Mouse (Mus musculus): Measurements from ENCODE around the gene Myh7.
"Not testable (repeated sequence)": the region's sequence is repeated elsewhere in the genome, so short reads cannot be mapped to it uniquely, and the experiment has no call there.

The Myh7 gene

DNA sequence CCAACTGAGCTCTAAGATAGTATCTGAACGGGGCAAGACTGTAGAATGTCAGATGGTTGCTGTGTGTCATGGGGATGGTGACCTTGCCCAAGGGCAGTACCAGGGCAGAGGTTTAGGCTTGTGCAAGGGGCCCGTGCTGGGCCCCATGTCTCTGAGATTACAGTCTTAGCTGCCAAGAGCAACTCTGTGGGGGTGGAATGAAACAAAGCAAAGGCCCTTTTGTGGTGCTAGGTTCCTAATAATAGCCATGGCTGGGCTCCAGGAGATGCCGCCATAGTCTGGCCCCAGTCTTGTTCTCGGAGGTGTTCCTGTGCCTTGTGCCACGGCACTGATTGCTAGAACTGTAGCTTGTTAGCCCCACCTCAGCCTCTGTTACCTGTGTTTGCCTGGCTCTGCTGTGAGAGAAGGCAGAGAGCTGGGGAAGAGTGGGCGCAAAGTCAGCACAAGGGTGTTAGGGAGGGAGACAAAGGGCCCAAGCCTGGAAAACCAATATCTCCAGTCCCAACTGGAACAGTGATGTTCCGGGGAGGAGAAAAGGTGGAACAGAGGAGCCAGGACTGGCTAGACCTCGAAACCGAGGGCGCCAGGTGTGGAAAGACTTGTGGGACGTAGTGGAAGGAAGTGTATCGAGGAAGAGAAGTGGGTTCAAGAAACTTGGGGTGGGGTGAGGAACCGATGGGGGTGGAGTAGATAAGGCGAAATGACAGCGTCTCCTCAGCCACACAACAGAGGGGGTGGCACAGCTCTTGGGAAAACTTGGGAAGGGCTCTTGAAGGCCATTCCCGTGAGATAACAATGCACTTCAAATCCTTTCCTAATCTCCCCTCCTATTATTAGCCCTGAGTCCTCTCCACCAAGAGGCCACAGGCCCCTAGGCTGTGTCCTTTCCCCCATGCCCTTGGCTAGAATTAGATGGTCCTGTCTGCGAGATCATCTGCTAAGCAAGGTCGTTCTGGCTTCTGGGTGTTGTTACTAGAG is 9.7 kb upstream of the Myh7 start:
- peak; percentile 44 for DNase-seq (ENCODE audit: low spot score)

DNA sequence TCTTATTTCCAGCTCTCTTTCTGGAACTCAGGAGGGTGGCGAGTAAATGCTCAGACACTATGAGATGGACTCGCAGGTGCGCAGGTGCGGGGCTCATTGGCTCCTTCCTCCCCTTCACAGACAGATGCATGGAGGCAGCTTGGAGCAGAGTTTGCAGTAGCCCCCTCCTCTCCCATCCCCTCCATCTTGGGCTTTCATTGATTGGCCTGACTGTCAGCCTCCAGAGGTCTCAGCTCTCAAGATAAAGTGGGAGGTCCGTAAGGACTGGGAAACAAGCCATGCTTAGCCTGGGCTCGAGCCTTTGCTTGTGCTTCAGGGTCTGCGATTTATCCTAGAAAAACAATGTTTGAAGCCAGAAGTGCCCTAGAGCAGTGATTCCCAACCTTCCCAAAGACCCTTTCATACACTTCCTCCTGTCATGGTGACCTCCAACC is 8.3 kb upstream of the Myh7 start:
- DNase-seq (ENCODE audit: low spot score): no peak

DNA sequence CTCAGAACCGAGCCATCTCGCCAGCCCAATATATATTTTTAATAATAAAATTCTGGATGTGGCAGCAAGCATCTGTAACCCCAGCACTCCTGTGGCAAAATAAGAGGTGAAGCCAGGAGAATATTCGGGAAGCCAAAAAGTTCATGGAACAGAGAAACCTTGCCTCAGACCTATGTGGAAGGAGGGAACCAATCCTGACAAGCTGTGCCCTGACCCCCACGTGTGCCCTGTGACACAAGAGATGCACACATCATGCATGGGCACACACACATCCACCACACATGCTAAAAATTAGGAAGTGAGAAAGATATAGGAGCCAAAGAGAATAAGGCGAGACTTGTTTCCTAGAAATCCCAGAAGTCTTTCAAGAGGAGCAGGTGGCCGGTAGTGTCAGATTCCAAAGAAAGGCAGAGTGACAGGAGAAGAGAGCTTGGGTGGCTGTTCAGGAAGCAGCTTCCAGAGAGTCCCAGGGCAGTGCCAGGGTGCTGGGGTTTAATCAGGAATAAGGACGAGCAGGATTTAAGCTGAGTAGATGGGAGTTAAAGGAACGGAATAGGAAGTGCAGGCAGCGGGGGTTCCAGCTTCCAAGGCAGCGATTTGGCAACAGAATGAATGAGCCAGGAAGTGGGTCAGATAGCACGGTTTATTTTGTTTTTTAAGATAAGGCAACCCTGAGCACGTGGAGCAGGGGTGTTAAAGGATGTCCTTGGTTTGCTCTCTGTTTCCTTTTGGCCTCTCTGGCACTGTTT is 7.7 kb upstream of the Myh7 start:
- DNase-seq (ENCODE audit: low spot score): peak; percentile 31

DNA sequence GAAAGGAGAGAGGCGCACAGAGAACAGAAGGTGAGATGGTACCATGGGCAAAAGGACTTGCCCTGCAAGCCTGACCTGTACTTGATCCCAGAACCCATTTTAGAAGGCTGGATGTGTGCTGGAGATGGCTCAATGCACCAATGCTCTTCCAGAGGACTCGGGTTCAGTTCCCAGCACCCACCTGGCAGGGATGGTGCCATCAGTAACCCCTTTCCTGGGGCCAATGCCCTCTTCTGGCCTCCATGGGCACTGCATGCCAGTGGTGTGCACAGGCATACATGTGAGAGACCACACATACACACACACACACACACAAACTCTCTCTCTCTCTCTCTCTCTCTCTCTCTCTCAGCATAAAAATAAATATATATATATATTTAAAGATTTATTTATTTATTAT is 7.0 kb upstream of the Myh7 start:
- no peak for DNase-seq (ENCODE audit: low spot score)

DNA sequence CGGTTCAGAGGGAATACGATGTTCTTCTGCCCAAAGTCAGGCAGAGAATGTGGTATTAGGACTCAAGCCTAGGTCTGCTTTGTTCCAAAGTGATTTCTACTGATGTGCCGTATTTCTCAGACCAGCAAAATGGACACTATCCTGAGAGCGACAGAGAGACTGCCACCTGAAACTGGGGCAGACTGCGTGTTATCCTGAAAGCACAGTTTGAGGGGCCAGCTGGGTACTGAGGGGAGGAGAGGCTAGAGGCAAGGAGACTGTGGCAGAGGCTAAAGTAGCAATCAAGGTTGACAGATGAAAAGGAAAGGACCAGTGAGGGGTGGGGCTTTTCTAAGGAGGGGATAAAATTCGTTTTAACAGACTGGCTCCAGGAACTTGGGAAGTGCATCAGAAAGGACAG is 6.4 kb upstream of the Myh7 start:
- DNase-seq (ENCODE audit: low spot score): no peak

DNA sequence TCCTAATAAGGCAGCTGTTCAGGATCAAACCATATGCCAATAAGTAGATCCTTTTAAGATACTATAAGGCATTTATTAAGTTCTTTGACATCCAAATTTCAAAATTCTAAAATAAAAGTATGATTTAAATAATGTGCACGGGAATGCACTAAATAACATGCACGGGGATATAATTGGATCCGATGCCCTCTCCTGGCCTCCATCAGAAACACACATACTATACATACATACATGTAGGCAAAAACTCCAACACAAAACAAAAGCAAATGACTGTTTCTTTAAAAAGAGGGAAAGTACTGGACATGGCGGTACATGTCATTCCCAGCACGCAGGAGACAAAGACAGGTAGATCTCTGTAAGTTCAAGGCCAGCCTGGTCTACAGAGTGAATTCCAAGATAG is 5.4 kb upstream of the Myh7 start:
- not testable (repeated sequence) for DNase-seq (ENCODE audit: low spot score)

DNA sequence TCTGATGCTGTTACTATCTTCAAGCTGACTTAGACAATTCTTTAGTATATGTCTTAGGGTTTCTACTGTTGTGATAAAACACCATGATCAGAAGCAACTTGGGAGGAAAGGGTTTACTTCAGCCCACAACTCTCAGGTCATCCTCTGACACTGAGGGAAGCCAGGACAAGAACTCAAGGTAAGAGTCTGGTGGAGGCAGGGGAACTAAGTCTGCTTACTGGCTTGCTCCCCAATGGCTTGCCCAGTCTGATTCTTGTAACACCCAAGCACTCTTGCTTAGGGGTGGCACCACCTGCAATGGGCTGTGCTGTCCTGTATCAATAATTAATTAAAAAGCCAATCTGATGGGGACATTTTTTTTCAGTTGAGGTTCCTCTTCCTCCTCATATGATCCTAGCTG is 4.3 kb upstream of the Myh7 start:
- DNase-seq (ENCODE audit: low spot score): no peak

DNA sequence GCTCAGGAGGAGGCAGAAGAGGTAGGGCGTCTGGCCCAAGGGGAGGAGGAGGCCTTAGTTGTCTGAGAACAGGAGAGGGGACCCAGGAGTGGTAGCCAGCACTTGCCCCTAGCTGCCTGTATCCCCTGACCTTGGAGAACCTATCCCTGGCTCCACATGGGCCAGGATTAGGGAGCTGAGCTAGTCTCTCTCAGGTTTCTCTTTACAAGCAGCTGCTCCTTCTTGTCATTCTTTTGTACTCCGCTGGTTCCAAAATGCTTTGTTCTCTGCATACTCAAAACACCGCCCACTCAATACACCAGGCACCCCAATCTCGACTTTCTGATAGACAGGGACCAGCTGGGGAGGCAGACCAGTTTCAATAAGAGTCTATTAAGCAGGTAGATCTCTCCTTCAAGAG is 2.9 kb upstream of the Myh7 start:
- no peak for DNase-seq (ENCODE audit: low spot score)

DNA sequence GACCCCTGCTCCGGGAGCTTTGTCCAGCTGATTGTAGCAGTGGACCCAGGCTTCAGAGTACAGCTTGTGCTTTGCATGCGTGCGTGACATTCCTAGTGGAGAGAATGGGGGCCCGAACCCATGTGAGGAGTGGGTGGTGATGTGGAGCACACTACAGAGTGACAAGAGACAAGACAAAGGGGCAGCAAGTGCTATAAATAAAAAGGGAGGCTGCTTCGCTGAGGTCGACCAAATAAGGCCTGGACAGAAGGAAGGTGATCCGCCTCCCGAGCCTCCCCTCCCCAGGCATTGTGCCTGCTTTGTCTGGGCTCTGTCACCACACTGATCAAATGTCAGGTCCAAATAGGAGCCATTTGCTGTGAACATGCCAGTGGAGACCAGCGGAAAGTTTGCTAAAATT is 2.4 kb upstream of the Myh7 start:
- no peak for DNase-seq (ENCODE audit: low spot score)

DNA sequence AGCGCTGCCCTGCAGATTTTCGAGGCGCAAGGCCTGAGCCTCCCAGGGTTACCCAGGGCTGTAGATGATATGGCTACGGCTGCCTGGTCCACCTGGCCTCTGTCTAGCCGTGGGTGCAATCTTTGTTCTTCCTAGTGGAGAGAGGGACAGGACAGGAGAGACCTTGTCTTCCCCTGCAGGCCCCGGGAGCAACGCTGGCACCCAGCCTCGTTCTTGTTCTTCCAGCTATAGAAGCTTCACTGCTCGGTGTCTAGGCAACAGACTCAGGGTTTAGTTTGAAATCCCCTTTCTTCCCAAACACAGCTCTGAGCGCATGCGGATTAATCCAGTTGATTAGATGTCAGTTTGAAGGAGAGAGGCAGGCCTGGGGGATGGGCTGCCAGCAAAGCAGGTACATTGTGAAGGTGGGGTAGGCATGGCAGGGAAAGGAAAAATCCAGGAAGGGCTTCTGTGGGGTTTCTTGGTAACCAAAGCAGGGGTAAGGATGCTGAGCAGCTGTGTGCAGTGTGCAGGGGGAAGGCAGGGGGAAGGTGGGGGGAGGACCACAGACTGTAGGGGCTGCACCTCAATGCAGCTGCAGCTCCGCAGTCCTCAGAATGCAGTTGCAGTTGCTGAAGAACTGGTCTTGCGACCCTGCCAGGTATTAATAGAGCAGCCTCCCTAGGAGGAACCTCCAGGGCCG is 1.2 kb upstream of the Myh7 start:
- DNase-seq (ENCODE audit: low spot score): no peak

DNA sequence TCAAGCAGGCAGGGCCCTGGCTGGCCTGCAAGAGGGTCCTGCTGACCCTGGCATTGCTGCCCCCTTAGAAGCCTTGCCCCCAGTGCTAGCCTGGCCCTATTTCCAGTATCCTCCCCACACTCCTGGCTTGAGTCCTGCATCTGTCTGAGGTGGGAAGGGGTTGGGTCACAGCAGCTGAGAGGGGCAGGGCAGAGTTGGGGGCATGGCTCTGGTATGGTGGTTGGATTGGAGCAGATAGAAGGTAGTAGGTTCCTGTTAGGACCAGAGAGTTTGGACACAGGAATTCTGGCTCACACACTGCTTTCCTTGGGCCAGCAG is 402 bp upstream of the Myh7 start:
- DNase-seq (ENCODE audit: low spot score): no peak

DNA sequence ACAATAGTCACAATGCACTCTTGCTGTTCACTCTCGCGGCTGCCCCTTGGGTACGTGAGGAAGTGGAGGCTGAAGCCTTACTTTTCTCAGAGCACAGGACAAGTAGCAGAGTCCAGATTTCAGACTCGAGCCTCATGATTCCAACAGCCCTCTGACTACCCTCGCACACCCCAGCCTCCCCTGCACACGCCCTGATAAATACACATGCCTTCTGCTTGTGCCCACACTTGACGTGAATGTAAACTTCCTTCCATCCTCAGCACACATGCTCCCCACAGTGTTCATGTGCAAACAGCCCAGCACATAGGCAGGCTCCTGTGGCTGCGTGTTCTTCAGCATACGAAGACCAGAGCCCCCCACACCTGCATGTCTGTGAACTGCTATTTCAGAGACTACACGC is 790 bp downstream of the Myh7 start:
- no peak for DNase-seq (ENCODE audit: low spot score)

DNA sequence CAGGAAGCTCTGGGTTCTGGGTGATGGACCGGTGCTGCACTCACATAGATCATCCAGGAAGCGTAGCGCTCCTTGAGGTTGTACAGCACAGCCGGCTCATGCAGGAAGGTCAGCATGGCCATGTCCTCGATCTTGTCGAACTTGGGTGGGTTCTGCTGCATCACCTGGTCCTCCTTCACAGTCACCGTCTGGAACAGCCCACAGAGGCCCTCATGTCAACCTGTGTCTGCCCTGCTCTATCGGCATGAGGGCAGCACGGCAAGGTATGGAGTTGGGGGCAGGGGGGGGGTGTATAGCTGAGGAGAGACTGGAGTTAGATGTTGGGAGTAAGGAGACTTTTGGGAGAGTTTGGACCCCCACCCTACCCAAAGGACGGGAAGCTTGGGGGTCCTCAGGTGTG is 2.2 kb downstream of the Myh7 start:
- DNase-seq (ENCODE audit: low spot score): no peak

DNA sequence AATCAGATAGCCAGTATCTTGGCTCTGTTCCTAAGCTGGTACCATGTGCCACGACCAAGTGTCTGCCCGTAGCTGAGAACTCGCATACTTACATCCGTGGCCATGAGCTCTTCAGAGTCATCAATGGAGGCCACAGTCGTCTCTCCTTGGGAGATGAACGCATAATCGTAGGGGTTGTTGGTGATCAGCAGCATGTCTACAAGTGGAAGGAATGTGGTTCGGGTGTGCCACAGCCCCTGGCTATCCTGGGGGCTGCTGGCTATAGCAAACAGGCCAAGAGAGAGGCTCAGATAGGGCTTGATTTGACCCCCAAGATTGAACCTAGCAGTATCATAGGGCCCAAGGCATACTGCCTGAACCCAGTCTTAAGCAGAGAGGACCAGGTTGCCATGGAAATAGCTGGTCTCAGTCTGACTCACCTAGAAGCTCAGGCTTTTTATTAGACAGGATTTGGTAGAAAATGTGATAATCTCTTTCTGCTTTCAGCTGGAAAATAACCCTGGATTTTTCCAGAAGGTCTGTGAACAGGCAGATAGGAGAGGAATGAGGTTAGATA is 4.5 kb downstream of the Myh7 start:
- no peak for DNase-seq (ENCODE audit: low spot score)

DNA sequence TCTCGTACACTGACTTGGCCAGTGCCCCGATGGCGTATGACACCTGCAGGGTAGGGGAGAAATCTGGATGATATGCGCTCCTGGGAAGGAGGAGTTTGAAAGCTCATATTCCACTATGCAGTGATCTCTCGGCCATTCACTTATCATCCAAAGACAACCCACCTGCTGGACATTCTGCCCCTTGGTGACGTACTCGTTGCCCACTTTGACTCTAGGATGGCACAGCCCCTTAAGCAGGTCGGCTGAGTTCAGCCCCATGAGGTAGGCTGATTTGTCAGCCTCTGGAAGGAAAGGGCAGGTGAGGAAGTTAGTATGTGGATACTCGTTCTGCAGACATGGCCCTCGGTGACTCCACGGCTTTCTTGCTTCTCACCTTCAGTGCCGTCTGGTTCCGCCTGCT is 5.5 kb downstream of the Myh7 start:
- DNase-seq (ENCODE audit: low spot score): no peak

DNA sequence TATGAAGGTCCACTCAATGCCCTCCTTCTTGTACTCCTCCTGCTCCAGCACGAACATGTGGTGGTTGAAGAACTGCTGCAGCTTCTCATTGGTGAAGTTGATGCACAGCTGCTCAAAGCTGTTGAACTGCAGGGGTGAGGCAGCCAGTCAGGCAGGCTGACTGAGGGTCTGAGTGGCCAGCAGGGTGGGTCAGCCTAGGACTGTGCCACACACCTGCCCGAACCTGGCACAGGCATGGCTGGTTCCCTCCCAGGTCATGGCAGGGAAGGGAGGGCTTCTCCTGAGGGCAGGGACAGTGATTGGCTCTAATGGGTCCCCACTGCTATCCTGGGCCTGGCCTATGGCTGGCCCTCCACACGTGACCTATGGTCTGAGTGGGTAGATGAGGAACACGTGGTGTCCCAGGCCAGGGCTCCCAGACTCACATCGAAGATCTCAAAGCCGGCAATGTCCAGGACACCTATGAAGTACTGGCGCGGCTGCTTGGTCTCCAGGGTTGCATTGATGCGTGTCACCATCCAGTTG is 6.0 kb downstream of the Myh7 start:
- not testable (repeated sequence) for DNase-seq (ENCODE audit: low spot score)

DNA sequence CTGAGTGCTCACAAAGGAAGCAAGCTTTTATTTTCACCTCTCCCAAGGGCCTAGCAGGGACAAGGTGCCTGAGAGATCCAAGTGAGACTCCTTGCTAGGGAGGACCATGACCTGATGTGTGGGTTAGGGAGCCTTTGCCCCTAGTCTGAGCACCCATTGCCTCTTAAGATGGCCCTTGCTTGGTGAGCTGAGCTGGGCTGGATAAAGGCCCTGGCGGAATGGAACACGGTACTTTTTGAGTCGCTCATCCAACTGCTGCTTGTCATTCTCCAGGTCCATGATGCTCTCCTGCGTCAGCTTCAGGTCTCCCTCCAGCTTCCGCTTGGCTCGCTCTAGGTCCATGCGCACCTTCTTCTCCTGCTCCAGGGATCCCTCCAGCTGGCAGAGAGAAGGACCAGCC is 12.5 kb downstream of the Myh7 start:
- no peak for DNase-seq (ENCODE audit: low spot score)

DNA sequence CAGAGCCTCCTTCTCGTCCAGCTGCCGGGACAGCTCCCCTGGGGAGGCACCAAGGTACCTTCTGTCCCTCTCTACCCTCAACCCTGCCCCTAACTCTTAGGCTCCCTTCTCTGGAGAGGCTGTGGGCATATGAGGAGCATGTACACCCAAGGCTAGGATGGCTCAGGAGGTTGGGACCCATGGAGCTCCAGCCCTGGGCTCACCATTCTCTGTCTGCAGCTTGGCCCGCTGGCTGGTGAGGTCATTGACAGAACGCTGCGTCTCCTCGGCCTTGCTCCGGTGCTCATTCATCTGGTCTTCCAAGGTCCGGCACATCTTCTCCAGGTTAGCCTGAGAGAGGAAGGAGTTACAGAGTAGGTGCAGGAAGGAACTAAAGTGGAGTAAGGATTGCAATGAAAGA is 15.8 kb downstream of the Myh7 start:
- no peak for DNase-seq (ENCODE audit: low spot score)

DNA sequence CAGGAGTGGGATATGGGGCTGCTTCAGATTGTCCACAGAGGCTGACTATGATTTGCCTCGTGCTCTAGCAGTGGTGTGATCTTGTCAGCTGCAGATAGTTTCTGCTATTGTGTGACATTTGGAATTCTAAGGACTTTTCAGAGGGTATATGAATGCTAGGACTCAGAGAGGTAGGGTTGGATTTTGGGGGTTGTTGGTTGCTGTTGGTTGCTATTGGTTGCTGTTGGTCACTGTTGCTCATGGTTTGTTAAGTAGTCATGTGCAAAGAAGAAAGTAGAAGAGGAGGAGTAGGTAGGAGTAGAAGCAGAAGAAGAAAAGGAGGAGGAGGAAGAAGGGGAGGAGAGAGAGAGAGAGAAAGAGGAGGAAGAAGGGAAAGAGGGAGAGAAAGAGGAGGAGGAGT is 17.8 kb downstream of the Myh7 start, which contains the start of gene Gm17428:
Gm17428 (plus strand) TSS at position 301 of the 400 bp plus-strand sequence.
- no peak for DNase-seq (ENCODE audit: low spot score)

DNA sequence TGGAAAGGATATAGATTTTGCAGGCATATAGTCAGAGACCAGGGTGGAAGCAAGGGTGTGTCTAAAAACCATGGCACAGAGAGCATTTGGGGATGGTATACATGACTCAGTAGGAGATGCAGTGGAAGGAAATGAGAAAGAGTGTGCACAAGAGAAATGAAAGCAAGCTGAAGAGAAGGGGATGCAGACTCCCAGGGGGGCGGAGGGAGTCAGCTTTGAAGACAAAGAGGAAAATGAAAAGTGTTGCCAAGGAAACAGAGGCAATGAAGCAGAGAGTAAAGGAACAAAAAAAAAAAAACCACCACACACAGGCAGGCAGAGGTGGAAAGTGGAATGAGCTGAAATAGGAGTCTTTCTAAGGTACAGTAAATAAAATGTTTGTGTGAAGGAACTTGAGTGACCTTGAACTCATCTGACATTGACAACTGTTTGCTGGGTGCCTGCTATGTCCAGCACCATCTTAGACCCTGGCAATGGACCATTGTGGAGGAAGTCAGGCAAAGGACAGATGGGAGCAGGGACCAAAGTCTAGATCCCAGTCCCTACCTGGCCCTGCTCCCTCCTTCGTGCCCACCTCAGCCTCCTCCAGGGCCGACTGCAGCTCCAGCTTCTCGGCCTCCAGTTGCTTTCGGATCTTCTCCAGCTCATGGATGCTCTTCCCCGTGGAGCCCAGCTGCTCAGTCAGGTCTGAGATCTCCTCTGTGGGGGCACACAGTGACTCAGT is 20.2 kb downstream of the Myh7 start:
- no peak for DNase-seq (ENCODE audit: low spot score)

DNA sequence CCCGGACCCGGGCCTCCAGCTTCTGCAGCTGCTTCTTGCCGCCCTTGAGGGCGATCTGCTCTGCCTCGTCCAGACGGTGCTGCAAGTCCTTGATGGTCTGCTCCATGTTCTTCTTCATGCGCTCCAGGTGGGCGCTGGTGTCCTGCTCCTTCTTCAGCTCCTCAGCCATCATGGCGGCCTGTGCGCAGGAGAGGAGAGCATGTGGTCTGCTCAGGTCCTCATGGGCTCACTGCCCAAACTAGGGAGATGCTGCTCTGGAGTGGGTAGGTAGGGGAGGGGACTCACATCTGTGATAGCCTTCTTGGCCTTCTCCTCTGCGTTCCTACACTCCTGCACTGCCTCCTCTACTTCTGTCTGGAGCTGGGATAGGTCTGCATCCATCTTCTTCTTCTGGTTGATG is 21.6 kb downstream of the Myh7 start:
- DNase-seq (ENCODE audit: low spot score): not testable (repeated sequence)

DNA sequence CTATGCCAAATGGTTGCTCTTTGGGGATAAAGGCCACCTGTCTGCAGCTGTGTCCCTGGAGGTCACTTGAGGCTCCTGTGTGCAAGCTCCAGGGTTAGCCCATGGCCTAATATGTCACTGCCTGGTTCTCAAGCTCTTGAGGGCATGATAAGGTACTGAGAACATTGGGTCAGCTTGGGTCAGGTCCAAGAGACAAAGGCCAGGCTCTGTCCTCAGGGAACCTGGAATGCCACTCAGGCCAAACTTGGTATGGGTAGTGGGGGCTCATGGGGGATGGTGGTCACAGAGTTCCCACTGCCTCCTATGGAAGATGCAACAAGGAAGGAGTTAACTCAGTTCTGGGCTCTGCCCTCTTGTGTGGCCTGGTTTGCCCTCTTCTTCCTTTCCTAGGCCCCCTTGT is 26.1 kb downstream of the Myh7 start:
- DNase-seq (ENCODE audit: low spot score): no peak
